9 mouse cellular contexts compared by ENCODE assay signal in the genomic region with DNA sequence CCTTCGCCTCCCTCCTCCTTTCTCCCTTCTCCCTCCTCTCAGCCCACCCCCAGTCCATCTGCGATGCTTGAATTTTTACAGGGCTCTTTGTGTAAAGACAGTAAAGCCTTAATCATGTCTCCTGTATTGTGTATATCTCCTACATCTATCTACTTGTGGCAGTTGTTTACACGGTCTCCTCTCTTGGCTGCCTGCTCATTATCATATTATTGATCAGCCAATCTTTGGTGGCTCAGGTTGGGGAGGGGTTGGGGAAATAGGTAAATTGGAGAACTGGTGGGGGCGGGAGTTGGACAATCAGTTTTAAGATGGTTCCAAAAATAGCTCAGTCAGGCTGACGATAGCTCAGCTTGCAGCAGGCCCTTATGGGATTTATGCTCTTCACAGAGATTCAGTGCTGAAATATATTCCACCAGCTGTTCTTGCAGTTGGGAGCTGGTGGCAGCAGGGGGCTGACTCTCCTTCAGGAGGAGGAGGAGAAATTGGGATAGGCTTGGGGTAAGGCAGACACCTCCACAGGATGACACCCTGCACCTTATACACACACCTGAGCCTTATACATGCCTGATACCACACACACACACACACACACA.
DNase-seq lines count a peak whose midpoint lies in the region; ATAC-seq lines count a peak whose summit lies in the region.
"Had no signal": no experiment of that assay in that cellular context is flagged by ENCODE, and none has a peak within 500 bp of the region (broad histone marks: within the 10 kb centered on the region; RNA-seq: fewer than 3 reads in every experiment).

No protein-coding gene starts in this region.

- peak overlapping the region; percentile 80 for H3K27ac ChIP-seq in forebrain, embryonic 16.5 days (ENCODE audit: low read length)
- H3K27ac ChIP-seq in neural tube, embryonic 14.5 days (ENCODE audit: low read depth, low read length), result peak overlapping the region; percentile 60; the same call in 1 of the 2 replicates

- H3K4me1 ChIP-seq in forebrain, embryonic 16.5 days (replicated peaks; ENCODE audit: control insufficient read depth, insufficient read depth, low read length), result 0 out of 2 replicates have a peak, but pooled peaks cover 9% of the 10 kb centered on the region
- H3K4me1 ChIP-seq in neural tube, embryonic 14.5 days (ENCODE audit: control insufficient read depth, insufficient read depth, low read length), result no peaks in the 10 kb centered on the region

- H3K9me3 ChIP-seq in forebrain, embryonic 16.5 days (ENCODE audit: control insufficient read depth, low read length), result no peaks in the 10 kb centered on the region
- H3K9me3 ChIP-seq in neural tube, embryonic 14.5 days (ENCODE audit: control insufficient read depth, low read length), result no peaks in the 10 kb centered on the region

- no peaks in the 10 kb centered on the region for H3K27me3 ChIP-seq in forebrain, embryonic 16.5 days (replicated peaks; ENCODE audit: control insufficient read depth, insufficient read depth, low read length)
- H3K27me3 ChIP-seq in neural tube, embryonic 14.5 days (ENCODE audit: control insufficient read depth, insufficient read depth, low read length), result no peaks in the 10 kb centered on the region

- peak; percentile 75 for DNase-seq in brain, embryonic 18.5 days (ENCODE audit: low read depth, low spot score)
- DNase-seq in layer of hippocampus, postnatal 25 days (ENCODE audit: extremely low spot score in 1 of 2, low spot score in 1 of 2), result peak; percentile 11 to 32
- DNase-seq in urinary bladder, postnatal 4 days (ENCODE audit: low spot score in 2 of 2), result no peak
- DNase-seq in ovary, adult 18-20 months (ENCODE audit: low spot score), result no peak
- DNase-seq in kidney, adult 11 months, result no peak
- DNase-seq: gastrocnemius, postnatal 36 days; thymus, postnatal 4 days had no signal

- H3K4me3 ChIP-seq in forebrain, embryonic 16.5 days (replicated peaks; ENCODE audit: low read length), result no peak overlapping the region
- H3K4me3 ChIP-seq in neural tube, embryonic 14.5 days (ENCODE audit: low read depth, low read length), result no peak overlapping the region

- WGBS in forebrain, embryonic 16.5 days, result 30% methylated on average over 5 of the region's 5 CpGs
- WGBS in neural tube, embryonic 14.5 days, result 34% methylated on average over 5 of the region's 5 CpGs

- no peak overlapping the region; the same call in 1 of the 2 replicates for H3K4me2 ChIP-seq in forebrain, embryonic 16.5 days (ENCODE audit: low read length)
- H3K4me2 ChIP-seq in neural tube, embryonic 14.5 days (ENCODE audit: low read depth, low read length), result no peak overlapping the region

- H3K9ac ChIP-seq in forebrain, embryonic 16.5 days (replicated peaks; ENCODE audit: low read depth, low read length), result no peak overlapping the region
- no peak overlapping the region for H3K9ac ChIP-seq in neural tube, embryonic 14.5 days (replicated peaks; ENCODE audit: low read depth, low read length)

- H3K36me3 ChIP-seq in forebrain, embryonic 16.5 days (ENCODE audit: control insufficient read depth, insufficient read depth), result no peaks in the 10 kb centered on the region
- no peaks in the 10 kb centered on the region for H3K36me3 ChIP-seq in neural tube, embryonic 14.5 days (ENCODE audit: control insufficient read depth, insufficient read depth, low read length)

- ATAC-seq in forebrain, embryonic 16.5 days, result peak; percentile 93
- ATAC-seq in neural tube, embryonic 14.5 days (ENCODE audit: low read depth), result peak; percentile 73

Comparison
In these comparisons a context has a peak if more than half of its experiments do, and no peak if none do; other contexts are left out.
1. DNase-seq: peak in brain, embryonic 18.5 days (single experiment) and layer of hippocampus, postnatal 25 days (2 of 2); none in urinary bladder, postnatal 4 days (0 of 2), ovary, adult 18-20 months (single experiment) and kidney, adult 11 months (single experiment).